Mouse (Mus musculus) liver, adult 2 months (tissue): ENCODE results near the gene Bcl10.
A peak's percentile ranks its signal among the peaks of the same experiment; 100 is the strongest.

Experiments
- CTCF ChIP-seq: fragments of 200-500 bp; IDR thresholded peaks from 2 replicates; pipeline ENCODE4 v1.5.1; 2011; ENCODE audit warnings: low read depth, low read length, control low read depth
- POLR2A ChIP-seq: fragments of 200-500 bp; IDR thresholded peaks from 2 replicates; pipeline ENCODE4 v1.6.1; 2011; ENCODE audit warnings: low read length, control low read depth; ENCODE audit not compliant: insufficient read depth; ENCODE audit errors: extremely low read depth

DNA sequence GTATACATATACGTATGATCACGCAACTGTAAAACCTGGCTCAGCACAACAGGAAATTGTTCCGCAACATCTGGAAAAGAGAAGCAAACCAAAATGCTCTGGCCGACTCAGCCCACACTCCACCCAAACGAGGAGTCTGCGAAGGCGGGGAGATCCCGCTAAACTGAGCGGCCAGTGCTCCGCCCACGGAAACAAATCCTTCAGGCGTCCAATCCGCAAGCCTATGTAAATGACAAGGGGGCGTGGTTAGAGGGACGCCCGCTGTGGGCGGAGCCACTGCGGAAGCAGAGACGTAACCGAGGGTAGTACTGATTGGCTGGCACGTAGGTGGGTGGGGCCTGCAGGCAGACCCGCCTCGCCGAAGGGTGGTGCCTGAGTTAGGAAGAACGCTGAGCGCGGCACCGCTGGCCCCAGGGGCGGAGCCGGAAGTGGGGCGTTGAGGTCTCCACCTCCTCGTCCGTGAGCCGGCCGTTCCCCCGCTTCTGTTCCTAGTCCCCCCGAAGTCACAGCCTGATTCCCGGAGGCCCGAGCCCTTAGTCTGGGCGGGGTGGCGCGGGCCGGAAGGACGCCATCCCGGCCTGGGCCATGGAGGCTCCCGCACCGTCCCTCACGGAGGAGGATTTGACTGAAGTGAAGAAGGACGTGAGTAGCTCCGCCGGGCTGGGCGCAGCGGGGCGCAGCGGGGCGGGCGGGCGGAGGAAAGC, 1.4 kb downstream of the Bcl10 start:
- TF ChIP-seq POLR2A (peak; percentile 86), CTCF (no peak)
